Mouse (Mus musculus) MEL (cell line): ENCODE results near the gene Tm4sf4.

ENCODE experiments used
- CTCF ChIP-seq, 3 experiments: IDR thresholded peaks in 2 of 3; conservative IDR thresholded peaks in 1 of 3; 2 replicates each; pipeline ENCODE4 v1.5.1; 2011 to 2012; ENCODE audit warnings: low read length in 3 of 3, low read depth in 2 of 3, mild to moderate bottlenecking in 2 of 3, improper control_type of control experiment in 1 of 3, inconsistent platforms in 1 of 3, mixed read lengths in 1 of 3, moderate library complexity in 1 of 3; ENCODE audit not compliant: control insufficient read depth in 1 of 3, insufficient read depth in 1 of 3, poor library complexity in 1 of 3, severe bottlenecking in 1 of 3
- ETS1 ChIP-seq: IDR thresholded peaks from 2 replicates; pipeline ENCODE4 v1.6.1; 2012; ENCODE audit warnings: low read depth, mild to moderate bottlenecking, inconsistent platforms, low read length, improper control_type of control experiment, moderate library complexity
- ZMIZ1 ChIP-seq: IDR thresholded peaks from 2 replicates; pipeline ENCODE4 v1.6.1; 2012; ENCODE audit warnings: low read depth, mild to moderate bottlenecking, inconsistent platforms, low read length, improper control_type of control experiment, moderate library complexity

- TF ChIP-seq ETS1 (no peak), ZMIZ1 (no peak), CTCF (IDR thresholded peaks at IDR 0.05 in 2 of 3, conservative IDR thresholded peaks at IDR 0.05 in 1 of 3; ENCODE audit: control insufficient read depth in 1 of 3, insufficient read depth in 1 of 3, low read depth in 2 of 3, low read length in 3 of 3, poor library complexity in 1 of 3, severe bottlenecking in 1 of 3) (peak; percentile 65 to 75 (median 74))
Observed at GRCm38 (mm10) chr3:57448445-57448844, 23.3 kb downstream of the Tm4sf4 start.
